Mouse (Mus musculus) E14TG2a.4 (cell line): ENCODE data around the gene A730015C16Rik.

ENCODE experiments used
- CTCF ChIP-seq: conservative IDR thresholded peaks from 2 replicates; pipeline ENCODE4 v1.5.1; 2014; ENCODE audit warnings: low read length
- POU5F1 ChIP-seq: IDR thresholded peaks from 2 replicates; pipeline ENCODE4 v1.6.1; 2014; ENCODE audit warnings: low read length, borderline replicate concordance

DNA sequence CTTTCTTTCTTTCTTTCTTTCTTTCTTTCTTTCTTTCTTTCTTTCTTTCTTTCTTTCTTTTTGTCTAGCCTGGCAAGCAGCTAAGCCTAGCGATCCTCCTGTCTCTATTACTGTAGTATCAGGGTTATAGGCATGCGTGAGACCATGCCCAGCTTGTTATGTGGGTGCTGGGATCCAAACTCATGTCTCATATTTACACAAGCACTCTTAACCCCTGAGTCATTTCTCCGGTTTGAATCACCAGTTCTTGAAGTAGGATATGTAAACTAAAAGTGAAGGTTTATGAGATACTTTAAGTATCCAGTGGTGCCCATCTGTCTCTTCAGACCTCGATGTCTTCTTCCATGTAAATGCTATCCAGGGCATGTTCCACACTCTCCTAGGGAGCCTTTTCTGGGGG lies 39.0 kb upstream of the A730015C16Rik start:
- no peak for TF ChIP-seq CTCF
- TF ChIP-seq POU5F1 = no peak
